Mouse (Mus musculus) lung, adult 2 months (tissue): ENCODE results near the gene Bahd1.

Experiments
- CTCF ChIP-seq: fragments of 200-500 bp; IDR thresholded peaks from 2 replicates; pipeline ENCODE4 v1.5.1; 2011; ENCODE audit warnings: mild to moderate bottlenecking, low read length, control low read depth; ENCODE audit not compliant: insufficient read depth
- POLR2A ChIP-seq: fragments of 200-500 bp; IDR thresholded peaks from 2 replicates; pipeline ENCODE4 v1.6.1; 2011; ENCODE audit warnings: low read depth, mild to moderate bottlenecking, control low read depth, low read length, borderline replicate concordance; ENCODE audit errors: extremely low read depth

DNA sequence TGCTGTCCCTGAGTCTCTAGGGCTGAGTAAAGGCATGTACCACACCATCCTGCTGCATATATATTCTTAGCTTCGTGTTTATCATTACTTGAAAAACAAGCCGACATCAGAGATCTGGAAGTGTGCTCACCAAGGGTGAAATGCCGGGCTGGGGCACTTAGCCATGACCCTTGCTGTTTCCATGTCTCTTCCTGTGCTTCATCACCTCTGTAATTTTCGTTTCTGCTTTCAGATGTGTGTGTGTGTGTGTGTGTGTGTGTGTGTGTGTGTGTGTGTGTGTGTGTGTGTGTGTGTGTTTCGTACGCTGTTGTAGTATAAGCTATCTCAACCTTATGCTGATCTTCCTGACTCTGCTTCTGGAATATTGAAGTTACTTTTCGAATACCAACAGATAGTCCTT lies 41.2 kb downstream of the Bahd1 start:
- TF ChIP-seq POLR2A: no peak
- TF ChIP-seq CTCF: no peak
